Mouse (Mus musculus): ENCODE data around the gene Car4.
A peak's percentile ranks its signal among the peaks of the same experiment; 100 is the strongest.

Car4 gene

DNA sequence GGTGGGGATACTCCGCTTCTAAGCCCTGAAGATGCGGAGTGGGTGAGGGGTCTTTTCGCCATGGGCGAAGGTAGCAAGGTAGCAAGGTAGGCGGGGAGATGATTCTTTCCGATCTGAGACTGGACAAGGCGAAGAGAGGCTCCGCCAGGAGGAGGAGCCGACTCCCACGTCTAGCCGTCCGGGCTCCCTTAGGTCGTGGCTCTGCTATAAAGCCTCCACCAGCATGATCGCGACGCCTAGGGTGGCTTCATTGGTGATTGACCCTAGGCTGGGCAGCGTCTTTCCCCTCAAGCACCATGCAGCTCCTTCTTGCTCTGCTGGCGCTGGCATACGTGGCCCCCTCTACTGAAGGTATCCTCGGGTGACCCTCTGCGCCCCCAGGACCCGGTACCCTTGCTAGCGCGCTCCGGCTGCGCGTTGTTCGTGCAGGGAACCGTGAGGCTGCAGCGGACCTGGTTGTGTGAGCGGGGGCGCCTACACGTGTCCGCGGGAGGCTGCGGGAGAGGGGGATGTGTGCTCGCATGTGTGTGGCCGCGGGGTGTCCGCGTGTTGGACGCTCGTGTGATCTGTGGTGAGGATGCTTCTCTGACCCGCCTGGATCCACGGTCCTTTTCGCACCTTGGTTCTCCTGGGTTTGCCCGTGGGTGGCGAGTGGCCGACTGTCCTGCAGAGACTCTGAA is at the start of gene Car4:
Gene Car4, plus strand, starts transcription at position 196 of the 680 bp plus-strand sequence.
- DNase-seq = peak; percentile 47

DNA sequence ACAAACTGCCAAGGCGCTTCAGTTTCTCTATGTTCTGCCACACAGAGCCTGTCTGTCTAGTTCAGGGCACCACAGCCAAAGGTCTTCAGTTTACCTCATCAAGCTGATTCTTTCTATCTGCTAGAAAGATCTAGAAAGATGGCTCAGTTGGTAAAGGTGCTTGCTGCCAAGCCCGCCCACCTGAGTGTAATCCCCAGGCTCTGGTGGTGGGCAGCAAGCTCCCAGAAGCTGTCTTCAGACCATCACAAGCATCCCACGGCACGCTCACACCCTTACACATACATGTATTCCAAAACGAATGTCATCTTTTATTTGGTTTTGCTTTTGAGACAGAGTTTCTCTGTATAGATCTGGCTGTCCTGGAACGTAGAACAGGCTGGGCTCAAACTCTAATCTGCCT is 49.1 kb upstream of the Car4 start:
- no peak for DNase-seq

DNA sequence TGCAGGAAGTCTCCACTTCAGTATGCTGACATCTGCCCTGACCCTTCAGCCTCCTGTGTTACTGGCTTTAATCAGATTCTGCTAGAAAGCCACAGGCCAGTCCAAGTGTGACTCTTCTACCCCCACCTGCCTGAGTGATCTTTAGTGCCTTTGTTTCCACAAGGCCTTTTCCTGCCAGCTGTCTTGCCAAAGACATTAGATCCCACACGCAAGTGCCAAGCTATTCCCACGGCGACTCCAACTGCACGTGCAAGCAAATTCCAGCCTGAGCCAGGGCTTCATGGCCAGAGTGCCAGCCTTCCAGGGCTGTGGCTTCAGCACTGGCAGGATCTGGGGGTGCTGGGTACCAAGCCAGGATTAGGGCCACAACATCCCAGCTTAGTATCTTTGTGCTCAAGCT is 47.2 kb upstream of the Car4 start:
- no peak for DNase-seq

DNA sequence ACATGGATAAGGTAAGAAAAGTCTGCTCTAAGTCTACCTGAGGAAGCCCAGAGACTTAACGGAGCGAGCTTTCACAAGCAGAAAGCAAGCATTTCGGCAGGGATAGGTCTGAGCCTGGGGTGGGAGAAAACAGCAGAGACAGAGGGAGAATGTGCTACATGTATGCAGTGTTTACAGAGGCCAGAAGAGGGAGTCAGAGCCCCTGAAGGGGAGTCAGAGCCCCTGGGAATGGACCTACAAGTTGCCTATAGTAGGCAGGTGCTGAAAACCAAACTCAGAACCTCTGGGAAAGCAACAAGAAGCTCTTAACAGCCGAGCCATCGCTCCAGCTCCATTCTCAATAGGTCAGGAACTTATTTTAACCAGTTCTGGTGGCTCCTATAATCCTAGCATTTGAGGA is 42.9 kb upstream of the Car4 start:
- DNase-seq = no peak

DNA sequence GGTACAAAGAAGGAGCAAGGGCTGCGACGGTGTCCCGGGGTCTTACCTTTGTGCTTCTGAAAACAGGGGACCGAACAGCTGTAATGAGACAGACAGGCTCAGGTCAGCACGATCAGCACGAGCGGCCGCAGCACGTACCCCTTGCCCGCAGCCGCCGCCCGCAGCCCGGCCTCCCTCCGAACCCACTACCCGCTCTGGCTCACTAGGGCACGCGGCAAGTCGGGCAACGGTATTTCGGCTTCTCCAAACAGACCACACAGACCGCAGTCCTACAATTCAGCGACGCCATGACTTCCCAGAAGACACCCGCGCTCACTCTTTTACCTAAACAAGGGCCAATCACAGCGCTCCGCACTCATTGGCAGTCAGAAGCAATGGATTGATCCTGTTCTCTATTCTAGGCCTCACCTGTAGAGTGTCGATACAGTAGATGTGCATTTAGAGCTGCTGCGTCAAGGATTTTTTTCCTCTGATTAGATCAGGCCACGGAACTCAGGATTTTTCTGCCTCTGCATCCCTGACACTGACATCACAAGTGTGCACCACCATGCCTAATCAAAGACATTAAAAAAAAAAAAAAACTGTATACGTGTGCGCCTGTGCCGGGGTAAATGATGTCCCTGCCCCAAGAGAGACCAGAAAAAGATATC is 41.4 kb upstream of the Car4 start, which contains the start of gene Znhit3:
Gene Znhit3, minus strand, starts transcription at position 314 of the 650 bp plus-strand sequence.
- DNase-seq = peak; percentile 94

DNA sequence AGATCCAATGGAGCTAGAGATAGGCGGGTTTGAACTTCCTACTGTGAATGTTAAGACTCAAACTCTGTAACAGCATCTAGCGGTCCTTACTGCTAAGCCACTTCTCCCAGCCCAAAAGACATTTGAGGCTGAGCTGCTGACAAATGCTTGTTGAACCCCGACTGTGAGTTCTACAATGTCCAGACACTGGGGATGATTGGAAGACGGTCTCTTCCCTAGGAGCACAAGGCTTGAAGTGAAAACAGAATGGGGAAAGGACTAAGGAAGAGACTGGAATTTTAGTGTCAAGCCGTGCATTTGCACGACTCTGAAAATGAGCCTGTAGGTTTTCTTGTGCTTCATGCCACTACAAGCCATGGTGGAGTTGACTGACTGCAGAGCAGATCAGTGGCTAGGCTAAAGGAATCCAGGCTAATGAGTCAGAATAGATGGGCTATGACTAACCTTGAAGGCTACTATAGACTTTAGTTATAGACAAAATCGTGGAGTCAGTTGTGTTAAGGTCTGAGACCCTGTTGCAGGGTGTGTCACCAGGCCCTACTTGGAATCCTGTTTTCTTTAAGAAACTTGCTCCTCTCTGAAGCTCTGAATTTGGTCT is 40.8 kb upstream of the Car4 start:
- no peak for DNase-seq

DNA sequence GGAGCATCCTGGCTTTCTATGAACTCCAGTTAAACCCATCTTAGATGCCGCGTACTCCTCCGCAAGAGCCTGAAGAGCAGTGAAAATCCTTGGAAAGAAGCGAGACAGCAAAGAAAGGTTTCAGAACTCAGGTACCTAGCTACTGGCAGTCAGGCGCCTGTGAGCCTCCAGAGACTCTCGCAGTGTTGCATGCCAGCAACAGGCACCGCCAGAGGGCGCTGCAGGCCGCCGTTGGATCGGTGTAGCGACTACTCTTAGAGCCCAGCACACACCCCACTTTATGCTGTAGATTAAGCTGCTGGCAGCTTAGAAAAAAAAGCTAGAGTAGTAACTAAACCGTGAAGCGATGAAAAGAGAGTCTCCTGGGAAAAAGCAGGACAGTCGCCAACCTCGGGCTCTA is 39.2 kb upstream of the Car4 start:
- DNase-seq = peak; percentile 91

DNA sequence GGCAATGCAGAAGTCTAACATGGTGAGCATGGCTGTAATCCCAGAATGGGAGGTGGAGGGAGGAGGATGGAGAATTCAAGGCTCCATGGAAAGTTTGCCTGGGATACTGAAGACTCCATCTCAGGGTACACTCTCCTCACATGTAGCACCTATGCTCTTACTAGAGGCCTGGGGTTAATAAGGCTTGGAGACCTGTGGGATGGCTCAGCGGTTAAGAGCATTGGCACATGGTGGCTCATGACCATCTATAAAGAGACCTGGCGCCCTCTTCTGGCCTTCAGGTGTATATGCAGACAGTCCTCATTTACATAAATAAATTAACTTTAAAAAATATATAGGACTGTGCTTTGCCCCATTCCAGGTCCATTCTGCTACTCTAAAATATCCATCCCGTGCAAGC is 38.3 kb upstream of the Car4 start:
- DNase-seq = peak; percentile 41

DNA sequence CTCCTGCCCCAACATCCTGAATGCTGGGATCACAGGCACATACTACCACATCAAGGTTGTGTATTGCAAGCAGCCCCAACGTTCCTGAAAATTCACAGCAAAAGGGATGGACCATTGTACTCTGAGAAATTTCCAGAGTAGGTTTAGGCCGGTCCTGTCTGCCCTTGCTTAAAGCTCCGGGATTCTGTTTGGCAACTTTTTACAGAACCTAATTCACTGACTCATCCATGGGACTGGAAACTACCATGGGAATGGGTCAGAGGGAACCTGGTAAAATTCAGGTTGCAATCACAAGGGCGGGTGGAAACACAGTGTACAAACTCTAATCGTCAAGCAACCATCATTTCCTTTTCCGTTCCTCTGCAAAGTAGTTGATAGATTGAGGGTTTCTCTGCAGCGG is 37.6 kb upstream of the Car4 start:
- DNase-seq = no peak

DNA sequence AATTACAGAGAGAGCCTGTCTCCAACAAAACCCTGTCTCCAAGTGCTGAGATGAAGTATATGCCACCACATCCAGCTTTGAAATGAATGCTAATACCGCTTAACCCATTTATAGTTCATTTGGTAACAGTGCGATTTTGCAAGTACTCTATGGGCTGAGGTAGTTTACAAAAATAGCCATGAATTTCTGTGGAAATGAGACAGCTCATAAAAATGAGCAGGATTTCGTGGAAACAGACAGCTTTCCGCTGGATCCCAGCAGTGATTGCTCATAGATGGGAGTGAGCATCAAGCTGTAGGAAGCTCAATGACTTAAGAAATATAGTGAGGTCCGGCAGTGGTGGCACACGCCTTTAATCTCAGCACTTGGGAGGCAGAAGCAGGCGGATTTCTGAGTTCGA is 36.6 kb upstream of the Car4 start:
- DNase-seq = no peak

DNA sequence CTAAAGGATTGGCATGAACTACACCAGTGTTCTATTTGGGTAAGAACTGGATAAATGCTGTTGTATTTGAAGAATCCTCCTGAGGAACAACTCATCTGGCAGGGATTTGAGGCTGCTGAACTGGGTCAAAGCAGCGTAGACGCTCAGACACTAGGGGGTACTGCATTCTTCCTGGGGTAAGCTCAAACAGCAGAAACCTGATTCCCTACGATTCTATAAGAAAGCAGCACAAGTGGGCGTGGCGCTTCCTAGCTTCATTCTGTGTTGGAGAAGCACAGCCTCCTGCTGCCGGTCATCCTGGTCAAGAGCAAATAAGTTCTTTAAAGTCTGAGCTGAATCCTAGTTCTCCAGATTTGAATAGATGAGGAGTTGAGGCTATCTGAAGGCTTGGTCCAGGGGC is 25.3 kb upstream of the Car4 start:
- no peak for DNase-seq

DNA sequence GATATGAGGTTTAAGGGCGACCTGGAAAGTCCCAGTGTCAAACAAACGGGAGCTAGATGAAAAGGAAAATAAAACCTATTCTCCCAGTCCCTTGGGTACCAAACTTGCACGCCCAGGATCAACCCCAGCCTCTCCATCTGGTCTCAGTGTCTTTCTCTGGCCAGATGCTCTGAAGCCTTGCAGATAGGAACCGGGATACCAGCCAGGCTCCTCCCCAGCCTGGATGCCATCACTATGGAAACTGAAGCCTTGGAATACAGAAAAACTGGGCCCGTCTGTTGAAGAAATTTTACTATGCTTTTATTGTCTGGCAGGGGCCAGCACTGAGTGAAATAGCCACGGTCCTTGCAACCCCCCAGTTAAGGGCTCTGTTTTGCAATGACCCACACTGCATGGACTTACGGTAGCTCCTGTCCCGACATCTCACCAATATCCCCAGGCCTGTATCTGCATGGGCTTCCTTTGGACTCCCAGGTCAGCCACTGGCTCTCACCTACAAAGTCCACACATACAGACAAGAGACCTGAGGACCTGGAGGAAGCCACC is 18.0 kb upstream of the Car4 start:
- no peak for DNase-seq

DNA sequence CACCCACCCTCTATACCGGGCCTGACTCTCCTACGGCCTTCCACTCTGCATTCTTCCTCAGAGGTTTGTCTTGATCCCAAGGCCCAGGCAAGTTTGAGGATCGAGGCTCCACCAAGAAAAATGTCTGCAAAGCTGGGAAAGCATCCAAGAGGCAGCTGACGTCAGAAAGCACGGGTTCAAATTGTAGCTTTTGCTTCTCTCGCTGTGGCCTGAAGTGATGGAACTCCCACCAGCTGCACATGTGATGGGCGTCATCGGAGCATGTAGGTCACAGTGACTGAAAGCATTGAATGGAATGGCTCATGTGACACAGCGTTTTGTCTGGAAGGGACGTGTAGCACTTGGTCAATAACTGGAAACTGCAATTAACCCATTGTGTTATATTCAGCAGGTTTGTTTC is 17.4 kb upstream of the Car4 start:
- no peak for DNase-seq

DNA sequence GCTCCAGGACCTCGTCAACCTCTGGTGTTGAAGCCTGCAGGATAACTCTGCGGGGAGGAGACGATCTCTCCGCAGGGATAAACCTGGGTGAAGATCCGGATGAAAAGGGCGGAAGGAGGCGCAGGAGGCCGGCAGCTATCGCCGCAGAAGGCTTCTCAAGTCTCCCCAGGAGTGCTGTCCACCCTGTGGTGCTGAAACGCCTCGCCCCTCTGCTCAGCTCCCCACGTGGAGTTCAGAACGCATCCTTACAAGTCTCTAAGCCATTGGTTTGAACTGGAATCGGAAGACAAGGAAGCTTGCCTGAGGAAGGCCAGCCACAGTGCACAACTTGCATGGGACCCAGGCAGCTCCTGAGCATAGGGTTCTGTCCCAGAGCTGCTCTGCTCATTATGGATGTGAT is 13.6 kb upstream of the Car4 start:
- peak; percentile 64 for DNase-seq

DNA sequence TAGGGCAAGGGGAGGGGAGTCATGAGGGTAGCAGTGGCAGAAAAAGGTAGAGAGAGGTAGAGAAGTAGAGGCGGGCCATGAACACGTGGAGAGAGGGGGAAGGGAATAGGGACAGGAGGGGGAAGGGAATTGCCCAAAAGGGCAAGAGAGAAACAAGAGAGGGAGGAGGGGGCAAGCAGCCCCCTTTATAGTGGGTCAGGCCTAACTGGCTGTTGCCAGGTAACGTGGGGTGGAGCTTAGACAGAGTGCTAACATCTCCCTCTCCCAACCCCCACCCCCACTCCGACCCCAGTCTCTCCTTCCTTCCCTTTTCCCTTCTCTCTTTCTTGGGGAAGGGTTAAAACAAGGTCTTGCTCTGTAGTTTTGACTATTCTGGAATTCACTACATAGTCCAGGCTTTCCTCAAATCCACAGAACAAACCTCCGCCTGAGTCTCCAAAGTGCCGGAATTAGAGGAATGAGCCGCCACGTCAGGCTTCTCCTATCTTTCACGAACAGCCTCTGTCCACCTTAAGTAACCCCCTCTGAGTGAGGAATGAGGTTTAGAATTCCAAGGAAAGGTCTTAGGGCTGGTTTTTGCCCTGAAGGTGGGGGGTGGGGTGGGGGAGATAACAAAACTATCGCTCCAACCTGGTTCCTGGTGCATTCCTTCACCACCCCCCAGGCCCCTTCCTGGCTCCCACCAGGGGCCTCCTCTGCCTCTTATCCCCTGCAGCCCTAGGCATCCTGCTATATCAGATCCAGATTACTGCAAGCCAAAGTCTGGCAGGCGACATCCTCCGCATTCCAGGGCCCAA is 12.7 kb upstream of the Car4 start:
- no peak for DNase-seq

DNA sequence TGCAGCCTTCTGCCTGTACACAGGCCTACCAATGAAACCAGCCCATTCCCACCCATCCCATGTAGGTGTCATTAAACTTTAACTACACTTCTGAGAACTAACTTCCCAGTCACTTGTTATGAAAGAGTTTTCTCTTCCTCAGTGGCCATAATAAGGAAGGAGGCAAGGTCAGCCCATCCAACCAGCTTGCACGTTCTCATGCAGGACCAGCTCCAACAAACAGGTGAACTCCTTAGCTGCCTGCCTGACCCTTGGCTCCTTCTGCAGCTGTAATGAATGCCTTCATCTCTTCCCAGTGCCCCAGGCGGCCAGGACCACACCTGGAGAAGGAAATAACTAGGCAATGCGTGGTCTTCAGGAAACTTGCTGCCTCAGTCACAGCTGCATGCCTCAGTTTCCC is 11.7 kb upstream of the Car4 start:
- peak; percentile 76 for DNase-seq

DNA sequence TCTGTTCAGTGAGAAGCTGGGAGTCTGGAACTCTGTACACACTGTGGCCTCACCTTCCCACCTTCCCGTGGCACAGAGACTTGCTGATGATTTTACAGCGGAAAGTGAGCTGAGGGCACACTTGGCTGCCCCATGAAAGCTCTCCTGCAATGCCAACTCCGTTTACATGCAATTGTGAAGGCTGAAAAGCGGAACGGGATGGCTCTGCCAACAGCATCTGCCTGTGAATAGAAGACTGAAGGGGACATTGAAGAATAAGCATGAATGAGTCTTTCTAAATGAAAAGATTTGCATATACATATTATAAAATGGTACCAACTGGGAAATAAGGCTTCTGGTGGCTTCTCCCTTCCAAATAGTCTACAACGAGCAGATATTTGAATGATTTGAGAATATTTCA is 10.4 kb upstream of the Car4 start:
- no peak for DNase-seq

DNA sequence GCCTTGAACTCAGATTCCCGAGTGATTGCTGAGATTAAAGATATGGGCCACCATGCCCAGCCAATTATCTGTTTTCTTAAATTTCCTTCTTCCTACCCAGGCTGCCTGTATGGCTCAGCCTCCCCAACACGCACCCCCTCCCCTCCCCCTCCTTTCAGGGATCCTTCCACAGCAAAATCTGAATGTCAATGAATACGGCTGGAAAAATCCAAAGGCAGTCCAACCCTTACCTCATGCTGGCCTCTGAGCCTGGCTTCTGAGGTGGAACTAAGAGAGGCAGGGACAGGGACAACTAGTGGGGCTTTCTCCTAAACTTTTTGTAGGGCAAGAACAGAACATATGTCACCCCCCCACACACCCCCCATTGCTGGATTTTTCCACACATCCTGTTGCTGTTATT is 9.5 kb upstream of the Car4 start:
- no peak for DNase-seq

DNA sequence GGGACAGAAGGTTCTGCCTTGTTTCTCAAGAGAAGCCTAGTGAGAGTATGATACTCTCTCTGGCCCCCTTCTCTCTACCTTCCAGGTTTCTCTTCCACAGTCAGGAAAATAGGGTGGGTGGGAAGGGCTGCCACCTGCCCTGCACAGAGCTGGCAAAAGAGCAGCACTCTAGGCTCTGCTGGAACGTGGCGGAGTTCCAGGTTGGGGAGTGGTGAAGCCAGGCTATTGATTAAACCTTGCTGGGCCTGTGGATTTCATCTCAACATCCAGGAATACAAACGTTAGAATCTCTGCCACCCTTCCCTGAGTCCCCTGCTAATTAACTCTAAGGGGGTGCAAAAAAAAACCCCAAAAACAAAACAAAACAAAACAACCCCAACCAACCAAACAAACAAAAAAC is 9.1 kb upstream of the Car4 start:
- peak; percentile 85 for DNase-seq

DNA sequence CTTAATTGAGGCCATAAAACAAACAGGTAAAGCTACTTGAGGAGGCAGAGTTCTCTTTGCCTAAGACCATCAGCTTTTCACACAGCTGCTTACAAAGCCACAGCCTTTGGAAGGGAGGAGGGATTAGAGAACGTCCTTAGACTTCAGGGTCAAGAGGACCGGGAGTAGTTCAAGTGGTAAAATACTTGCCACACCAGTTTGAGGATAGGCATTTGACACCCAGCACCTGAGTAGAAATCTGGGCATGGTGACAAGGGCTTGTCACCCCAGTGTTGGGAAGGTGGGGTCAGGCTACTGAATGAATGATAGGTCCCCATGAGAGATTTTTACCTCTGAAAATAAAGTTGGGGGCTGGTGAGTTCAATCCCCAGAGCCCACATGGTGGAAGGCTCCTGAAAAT is 5.0 kb upstream of the Car4 start:
- DNase-seq = no peak

DNA sequence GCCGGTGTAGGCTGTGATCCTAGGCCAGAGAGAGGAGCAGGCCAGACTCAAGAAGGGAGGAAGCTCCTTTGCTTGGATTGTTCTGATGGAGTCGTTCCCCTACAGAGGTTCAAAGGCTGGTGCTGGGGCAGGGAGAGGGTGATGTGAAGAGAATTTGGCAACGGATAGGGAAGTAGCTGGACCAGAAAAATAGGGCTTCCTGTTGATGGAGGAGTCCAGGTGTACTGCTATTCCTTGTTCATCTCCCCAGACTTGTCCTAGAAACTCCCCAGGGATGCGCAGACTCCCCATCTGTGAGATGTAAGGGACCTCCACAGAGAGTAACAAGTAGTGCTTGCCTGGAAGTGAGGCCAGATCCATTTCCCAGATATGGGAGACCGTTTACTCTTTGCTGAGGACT is 1.2 kb upstream of the Car4 start:
- DNase-seq = no peak

DNA sequence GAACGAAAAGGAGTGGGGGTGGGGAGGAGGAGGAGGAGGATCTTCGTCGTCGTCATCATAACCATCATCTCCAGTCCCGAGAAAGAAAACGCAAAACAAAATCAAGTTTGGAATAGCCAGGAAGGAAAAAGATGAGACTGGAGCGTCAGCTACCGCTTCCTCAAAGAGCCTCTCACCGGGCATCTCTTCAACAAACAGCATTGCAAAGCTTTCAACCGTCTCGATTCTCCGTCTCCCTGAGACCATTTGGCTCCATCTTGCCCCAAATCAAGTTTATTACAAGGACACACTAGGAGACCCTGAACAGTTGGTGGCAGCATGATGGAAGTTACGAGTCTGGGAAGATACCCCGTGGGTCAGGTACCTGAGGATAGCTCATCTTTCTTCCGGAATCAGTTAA is 415 bp upstream of the Car4 start:
- no peak for DNase-seq

DNA sequence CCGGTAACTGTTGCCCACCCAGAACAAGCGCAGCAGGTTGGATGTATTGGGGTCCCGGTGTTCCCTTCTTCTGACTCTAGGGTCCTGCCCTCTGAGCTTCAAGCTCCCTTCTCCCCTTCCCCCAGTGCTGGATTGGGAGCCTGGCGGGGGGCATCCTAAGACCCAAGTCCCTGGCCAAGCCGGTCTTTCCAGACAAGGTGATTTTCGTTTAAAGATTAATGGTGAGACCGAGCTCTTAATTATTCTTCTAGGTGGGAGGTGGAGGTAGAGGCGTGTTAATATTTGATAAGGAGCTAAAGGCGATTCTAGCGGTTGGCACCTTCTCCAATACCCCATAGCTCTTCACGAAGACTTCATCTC is 665 bp downstream of the Car4 start:
- DNase-seq = peak; percentile 83

DNA sequence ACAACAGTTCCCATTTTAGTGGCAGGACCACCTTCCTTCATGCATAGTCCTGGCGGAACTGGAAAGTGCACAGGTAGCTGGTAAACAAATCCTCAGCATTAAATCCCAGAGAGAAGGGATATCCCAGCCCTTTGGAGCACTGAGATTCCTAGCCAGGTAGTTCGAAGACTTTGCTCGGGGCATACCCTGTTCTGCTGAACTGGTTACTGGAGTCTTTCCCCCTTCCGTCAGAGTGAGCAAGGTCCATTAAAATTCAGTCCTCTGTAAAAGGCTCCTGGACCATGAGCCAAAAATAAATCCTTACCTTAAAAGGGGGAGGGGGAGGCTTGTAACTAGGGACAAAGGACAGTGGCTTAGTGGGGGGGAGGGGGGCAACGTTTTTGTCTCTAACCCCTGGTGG is 1.6 kb downstream of the Car4 start:
- peak; percentile 78 for DNase-seq

All from kidney, adult 9 months (tissue).